Mouse (Mus musculus) embryonic facial prominence, embryonic 13.5 days (tissue): ENCODE measurements around the gene Hlcs. TPM values are rescaled to one million over a fixed set of nuclear protein-coding genes. Genes with fewer than 3 reads are reported as not detected.
A peak's percentile ranks its signal among the peaks of the same experiment; 100 is the strongest.

Experiments
- ATAC-seq: fragments of 200-750 bp; cut with Nextera tagmentation; 2 replicates; pipeline ENCODE4 v1.8.0; 2017; ENCODE audit warnings: low read depth; ENCODE audit not compliant: insufficient number of reproducible peaks, insufficient read depth, low FRiP score, low TSS enrichment
- H3K27ac ChIP-seq: fragments of 300-500 bp; sonication (generic); 2 replicates; pipeline ENCODE4 v1.5.1; 2015; ENCODE audit warnings: moderate library complexity, mild to moderate bottlenecking, inconsistent platforms
- H3K27me3 ChIP-seq: fragments of 300-500 bp; sonication (generic); 2 replicates; pipeline ENCODE4 v1.6.1; 2015; ENCODE audit warnings: mild to moderate bottlenecking, inconsistent platforms
- H3K36me3 ChIP-seq: fragments of 300-500 bp; sonication (generic); 2 replicates; pipeline ENCODE4 v1.6.1; 2015; ENCODE audit warnings: mild to moderate bottlenecking, inconsistent platforms
- H3K4me1 ChIP-seq: fragments of 300-500 bp; sonication (generic); 2 replicates; pipeline ENCODE4 v1.6.1; 2015; ENCODE audit warnings: inconsistent platforms
- H3K4me2 ChIP-seq: fragments of 300-500 bp; sonication (generic); 2 replicates; pipeline ENCODE4 v1.6.1; 2015; ENCODE audit warnings: moderate library complexity, mild to moderate bottlenecking, inconsistent platforms
- H3K4me3 ChIP-seq: fragments of 300-500 bp; sonication (generic); 2 replicates; pipeline ENCODE4 v1.5.1; 2015; ENCODE audit warnings: mild to moderate bottlenecking, inconsistent platforms
- H3K9ac ChIP-seq: fragments of 300-500 bp; sonication (generic); 2 replicates; pipeline ENCODE4 v1.6.1; 2015; ENCODE audit warnings: mild to moderate bottlenecking, inconsistent platforms
- H3K9me3 ChIP-seq: fragments of 300-500 bp; sonication (generic); 2 replicates; pipeline ENCODE4 v1.6.1; 2016; ENCODE audit warnings: inconsistent platforms
- whole genome bisulfite sequencing: fragments of 180-500 bp; shearing (Covaris S2); methylation state at CpG from one replicate; pipeline ENCODE4 v1.1.7; 2015; ENCODE audit warnings: mixed read lengths; 5-methylcytosine and 5-hydroxymethylcytosine counted together
- polyA plus RNA-seq: library from polyadenylated mRNA; unstranded; fragments of >200 nt; fragmentation: Nextera tagmentation; extraction: Ambion mirVana; gene quantifications from 2 replicates; pipeline ENCODE4 v1.2.1, GENCODE M21; 2015

The Hlcs gene
- polyA plus RNA-seq, 1 experiment from 2014 or later: 10.0 TPM

GRCm38 (mm10) chr16:94270826-94271225, 42.5 kb downstream of the Hlcs start:
- no peak for ATAC-seq
- H3K4me3 ChIP-seq: no peak overlapping the region
- H3K9me3 ChIP-seq: no peaks in the 10 kb centered on the region
- no peaks in the 10 kb centered on the region for H3K4me1 ChIP-seq
- H3K27ac ChIP-seq: no peak overlapping the region
- no peak overlapping the region for H3K9ac ChIP-seq
- no peaks in the 10 kb centered on the region for H3K27me3 ChIP-seq
- H3K36me3 ChIP-seq: peaks cover 12% of the 10 kb centered on the region
- H3K4me2 ChIP-seq: no peak overlapping the region
- 88% methylated on average over 6 of the region's 6 CpGs for WGBS

- Histone ChIP-seq H3K4me2 (peak overlapping the region; percentile 53), H3K4me1 (peaks cover 11% of the 10 kb centered on the region), H3K27ac (no peak overlapping the region), H3K9ac (peak overlapping the region; percentile 58), H3K36me3 (peaks cover 12% of the 10 kb centered on the region), H3K9me3 (no peaks in the 10 kb centered on the region), H3K4me3 (peak overlapping the region; percentile 27), H3K27me3 (no peaks in the 10 kb centered on the region)
- no peak for ATAC-seq
- 5% methylated on average over 9 of the region's 9 CpGs for WGBS
Observed at GRCm38 (mm10) chr16:94269635-94270034, 43.7 kb downstream of the Hlcs start.

GRCm38 (mm10) chr16:94268205-94268604, 45.2 kb downstream of the Hlcs start:
- Histone ChIP-seq H3K4me3 (no peak overlapping the region), H3K27me3 (no peaks in the 10 kb centered on the region), H3K4me2 (no peak overlapping the region), H3K27ac (no peak overlapping the region), H3K4me1 (peaks cover 13% of the 10 kb centered on the region), H3K36me3 (peaks cover 9% of the 10 kb centered on the region), H3K9ac (no peak overlapping the region), H3K9me3 (no peaks in the 10 kb centered on the region)
- no peak for ATAC-seq
- 86% methylated on average over 14 of the region's 14 CpGs for WGBS

- 73% methylated on average over 6 of the region's 6 CpGs for WGBS
- Histone ChIP-seq H3K27me3 (no peaks in the 10 kb centered on the region), H3K36me3 (peaks cover 9% of the 10 kb centered on the region), H3K9me3 (no peaks in the 10 kb centered on the region), H3K4me2 (no peak overlapping the region), H3K9ac (no peak overlapping the region), H3K4me3 (no peak overlapping the region), H3K4me1 (peaks cover 13% of the 10 kb centered on the region), H3K27ac (no peak overlapping the region)
- no peak for ATAC-seq
Observed at GRCm38 (mm10) chr16:94264611-94265010, 48.8 kb downstream of the Hlcs start.

- Histone ChIP-seq H3K27ac (no peak overlapping the region), H3K27me3 (no peaks in the 10 kb centered on the region), H3K4me2 (no peak overlapping the region), H3K9me3 (no peaks in the 10 kb centered on the region), H3K36me3 (peaks cover 2% of the 10 kb centered on the region; the same call in 1 of the 2 replicates), H3K9ac (no peak overlapping the region), H3K4me3 (no peak overlapping the region), H3K4me1 (peaks cover 13% of the 10 kb centered on the region)
- no peak for ATAC-seq
- 89% methylated on average over 19 of the region's 19 CpGs for WGBS
Observed at GRCm38 (mm10) chr16:94262501-94262900, 50.9 kb downstream of the Hlcs start.

- Histone ChIP-seq H3K4me2 (no peak overlapping the region), H3K9me3 (no peaks in the 10 kb centered on the region), H3K36me3 (no peaks in the 10 kb centered on the region), H3K27me3 (no peaks in the 10 kb centered on the region; the same call in 1 of the 2 replicates), H3K9ac (no peak overlapping the region), H3K27ac (peak overlapping the region; percentile 44; the same call in 1 of the 2 replicates), H3K4me1 (peaks cover 13% of the 10 kb centered on the region), H3K4me3 (no peak overlapping the region)
- WGBS: 81% methylated on average over 19 of the region's 19 CpGs
- no peak for ATAC-seq
Observed at GRCm38 (mm10) chr16:94260938-94261630, 52.3 kb downstream of the Hlcs start.

GRCm38 (mm10) chr16:94258366-94259310, 54.7 kb downstream of the Hlcs start:
- no peaks in the 10 kb centered on the region for H3K9me3 ChIP-seq
- H3K27me3 ChIP-seq: no peaks in the 10 kb centered on the region; the same call in 1 of the 2 replicates
- no peak overlapping the region for H3K27ac ChIP-seq
- H3K4me1 ChIP-seq: peaks cover 17% of the 10 kb centered on the region
- 58% methylated on average over 14 of the region's 14 CpGs for WGBS
- no peak for ATAC-seq
- no peaks in the 10 kb centered on the region for H3K36me3 ChIP-seq
- no peak overlapping the region for H3K4me3 ChIP-seq
- no peak overlapping the region for H3K9ac ChIP-seq
- H3K4me2 ChIP-seq: no peak overlapping the region

GRCm38 (mm10) chr16:94255592-94255991, 57.8 kb downstream of the Hlcs start:
- Histone ChIP-seq H3K9ac (no peak overlapping the region), H3K4me3 (no peak overlapping the region), H3K4me1 (peaks cover 37% of the 10 kb centered on the region), H3K4me2 (no peak overlapping the region), H3K27ac (no peak overlapping the region), H3K9me3 (no peaks in the 10 kb centered on the region), H3K27me3 (no peaks in the 10 kb centered on the region; the same call in 1 of the 2 replicates), H3K36me3 (no peaks in the 10 kb centered on the region)
- ATAC-seq: no peak
- 85% methylated on average over 4 of the region's 4 CpGs for WGBS

GRCm38 (mm10) chr16:94255035-94255434, 58.3 kb downstream of the Hlcs start:
- 91% methylated on average over 6 of the region's 6 CpGs for WGBS
- Histone ChIP-seq H3K27ac (no peak overlapping the region), H3K4me2 (no peak overlapping the region), H3K9ac (no peak overlapping the region), H3K4me3 (no peak overlapping the region), H3K27me3 (no peaks in the 10 kb centered on the region; the same call in 1 of the 2 replicates), H3K4me1 (peaks cover 42% of the 10 kb centered on the region), H3K36me3 (no peaks in the 10 kb centered on the region), H3K9me3 (no peaks in the 10 kb centered on the region)
- no peak for ATAC-seq

GRCm38 (mm10) chr16:94254415-94254891, 58.9 kb downstream of the Hlcs start:
- H3K4me3 ChIP-seq: 0 out of 2 replicates have a peak overlapping the region, but pooled peaks have one; percentile 9
- H3K4me2 ChIP-seq: peak overlapping the region; percentile 51
- no peaks in the 10 kb centered on the region for H3K36me3 ChIP-seq
- peak overlapping the region; percentile 81 for H3K27ac ChIP-seq
- peak overlapping the region; percentile 55; the same call in 1 of the 2 replicates for H3K9ac ChIP-seq
- WGBS: 48% methylated on average over 12 of the region's 12 CpGs
- peaks cover under 1% of the 10 kb centered on the region for H3K27me3 ChIP-seq
- H3K4me1 ChIP-seq: peaks cover 47% of the 10 kb centered on the region
- ATAC-seq: no peak
- no peaks in the 10 kb centered on the region for H3K9me3 ChIP-seq

GRCm38 (mm10) chr16:94253671-94254414, 59.5 kb downstream of the Hlcs start:
- H3K4me1 ChIP-seq: peaks cover 47% of the 10 kb centered on the region
- H3K27me3 ChIP-seq: peaks cover 4% of the 10 kb centered on the region
- ATAC-seq: 0 out of 2 replicates have a peak, but pooled peaks have one; percentile 33
- 25% methylated on average over 24 of the region's 24 CpGs for WGBS
- 0 out of 2 replicates have a peak overlapping the region, but pooled peaks have one; percentile 9 for H3K4me3 ChIP-seq
- peak overlapping the region; percentile 55; the same call in 1 of the 2 replicates for H3K9ac ChIP-seq
- no peaks in the 10 kb centered on the region for H3K36me3 ChIP-seq
- peak overlapping the region; percentile 51 for H3K4me2 ChIP-seq
- H3K27ac ChIP-seq: peak overlapping the region; percentile 81
- H3K9me3 ChIP-seq: no peaks in the 10 kb centered on the region
